Mouse (Mus musculus) hindbrain, embryonic 15.5 days (tissue): ENCODE measurements around the gene Zc3h18. TPM values are rescaled to one million over a fixed set of nuclear protein-coding genes. Genes with fewer than 3 reads are reported as not detected.

Experiments used
- ATAC-seq: fragments of 200-750 bp; cut with Nextera tagmentation; 2 replicates; pipeline ENCODE4 v1.8.0; 2017; ENCODE audit warnings: low read depth, moderate number of reproducible peaks, moderate TSS enrichment; ENCODE audit not compliant: low FRiP score
- H3K27ac ChIP-seq: fragments of 300-500 bp; sonication (generic); replicated peaks from 2 replicates; pipeline ENCODE4 v1.5.1; 2015; ENCODE audit warnings: mild to moderate bottlenecking, inconsistent platforms
- H3K27me3 ChIP-seq: fragments of 300-500 bp; sonication (generic); 2 replicates; pipeline ENCODE4 v1.6.1; 2015; ENCODE audit warnings: control low read depth, inconsistent platforms
- H3K36me3 ChIP-seq: fragments of 300-500 bp; sonication (generic); 2 replicates; pipeline ENCODE4 v1.6.1; 2015; ENCODE audit warnings: control low read depth, inconsistent platforms
- H3K4me1 ChIP-seq: fragments of 300-500 bp; sonication (generic); replicated peaks from 2 replicates; pipeline ENCODE4 v1.6.1; 2015; ENCODE audit warnings: control low read depth, inconsistent platforms
- H3K4me2 ChIP-seq: fragments of 300-500 bp; sonication (generic); 2 replicates; pipeline ENCODE4 v1.6.1; 2015; ENCODE audit warnings: moderate library complexity, mild to moderate bottlenecking, inconsistent platforms
- H3K4me3 ChIP-seq: fragments of 300-500 bp; sonication (generic); 2 replicates; pipeline ENCODE4 v1.5.1; 2015; ENCODE audit warnings: mild to moderate bottlenecking, inconsistent platforms
- H3K9ac ChIP-seq: fragments of 300-500 bp; sonication (generic); 2 replicates; pipeline ENCODE4 v1.6.1; 2015; ENCODE audit warnings: inconsistent platforms
- H3K9me3 ChIP-seq: fragments of 300-500 bp; sonication (generic); 2 replicates; pipeline ENCODE4 v1.6.1; 2016; ENCODE audit warnings: control low read depth, inconsistent platforms
- WGBS: fragments of 180-500 bp; shearing (Covaris S2); methylation state at CpG from one replicate; pipeline ENCODE4 v1.1.7; 2015; 5-methylcytosine and 5-hydroxymethylcytosine counted together
- polyA plus RNA-seq: library from polyadenylated mRNA; unstranded; fragments of >200 nt; fragmentation: Nextera tagmentation; extraction: Ambion mirVana; gene quantifications from 2 replicates; pipeline ENCODE4 v1.2.1, GENCODE M21; 2015

The Zc3h18 gene
- polyA plus RNA-seq, 1 experiment from 2014 or later = 38.1 TPM

- H3K4me3 ChIP-seq = no peak overlapping the region
- no peak overlapping the region for H3K9ac ChIP-seq
- no peak for ATAC-seq
- H3K4me2 ChIP-seq = no peak overlapping the region
- H3K36me3 ChIP-seq = no peaks in the 10 kb centered on the region
- WGBS = 83% methylated on average over 6 of the region's 6 CpGs
- peaks cover 9% of the 10 kb centered on the region for H3K4me1 ChIP-seq
- H3K27ac ChIP-seq = no peak overlapping the region
- no peaks in the 10 kb centered on the region for H3K9me3 ChIP-seq
- H3K27me3 ChIP-seq = no peaks in the 10 kb centered on the region
Measured at GRCm38 (mm10) chr8:122371706-122372105, 4.7 kb upstream of the Zc3h18 start.

GRCm38 (mm10) chr8:122375320-122375719, 1.1 kb upstream of the Zc3h18 start:
- H3K36me3 ChIP-seq = peaks cover 9% of the 10 kb centered on the region; the same call in 1 of the 2 replicates
- H3K4me1 ChIP-seq = peaks cover 31% of the 10 kb centered on the region
- H3K9me3 ChIP-seq = no peaks in the 10 kb centered on the region
- peak overlapping the region; percentile 68 for H3K4me2 ChIP-seq
- H3K9ac ChIP-seq = no peak overlapping the region
- WGBS = 94% methylated on average over 7 of the region's 7 CpGs
- H3K27ac ChIP-seq = no peak overlapping the region
- ATAC-seq = no peak
- no peaks in the 10 kb centered on the region for H3K27me3 ChIP-seq
- H3K4me3 ChIP-seq = 0 out of 2 replicates have a peak overlapping the region, but pooled peaks have one; percentile 98

GRCm38 (mm10) chr8:122375751-122376364, 551 bp upstream of the Zc3h18 start:
- 20% methylated on average over 13 of the region's 13 CpGs for WGBS
- peaks cover 32% of the 10 kb centered on the region for H3K4me1 ChIP-seq
- peak; percentile 25 for ATAC-seq

GRCm38 (mm10) chr8:122383039-122383438, 6.6 kb downstream of the Zc3h18 start:
- Histone ChIP-seq H3K27ac (no peak overlapping the region), H3K36me3 (peaks cover 54% of the 10 kb centered on the region), H3K4me3 (no peak overlapping the region), H3K4me2 (no peak overlapping the region), H3K4me1 (peaks cover 16% of the 10 kb centered on the region), H3K27me3 (no peaks in the 10 kb centered on the region), H3K9me3 (no peaks in the 10 kb centered on the region), H3K9ac (no peak overlapping the region)
- ATAC-seq = no peak
- whole genome bisulfite sequencing = 94% methylated on average over 4 of the region's 4 CpGs

More at GRCm38 (mm10) chr8:122375751-122376364, 551 bp upstream of the Zc3h18 start:
- Histone ChIP-seq H3K4me2 (peak overlapping the region; percentile 68), H3K9ac (peak overlapping the region; percentile 42; the same call in 1 of the 2 replicates), H3K36me3 (peaks cover 9% of the 10 kb centered on the region; the same call in 1 of the 2 replicates), H3K4me3 (peak overlapping the region; percentile 98), H3K27ac (peak overlapping the region; percentile 96), H3K27me3 (no peaks in the 10 kb centered on the region), H3K9me3 (no peaks in the 10 kb centered on the region)

GRCm38 (mm10) chr8:122389357-122389756, 12.9 kb downstream of the Zc3h18 start:
- peaks cover 78% of the 10 kb centered on the region for H3K36me3 ChIP-seq
- H3K4me1 ChIP-seq = no peaks in the 10 kb centered on the region
- no peak overlapping the region for H3K4me3 ChIP-seq
- H3K9me3 ChIP-seq = no peaks in the 10 kb centered on the region
- H3K9ac ChIP-seq = no peak overlapping the region
- no peaks in the 10 kb centered on the region for H3K27me3 ChIP-seq
- no peak for ATAC-seq
- no peak overlapping the region for H3K4me2 ChIP-seq
- no peak overlapping the region for H3K27ac ChIP-seq
- WGBS = 88% methylated on average over 3 of the region's 3 CpGs

- 92% methylated on average over 3 of the region's 3 CpGs for WGBS
- Histone ChIP-seq H3K4me3 (no peak overlapping the region), H3K4me1 (no peaks in the 10 kb centered on the region), H3K27me3 (no peaks in the 10 kb centered on the region), H3K9me3 (no peaks in the 10 kb centered on the region), H3K9ac (no peak overlapping the region), H3K27ac (no peak overlapping the region), H3K36me3 (peaks cover 72% of the 10 kb centered on the region), H3K4me2 (no peak overlapping the region)
- ATAC-seq = no peak
Measured at GRCm38 (mm10) chr8:122390758-122391157, 14.3 kb downstream of the Zc3h18 start.

- peaks cover 55% of the 10 kb centered on the region for H3K36me3 ChIP-seq
- H3K9me3 ChIP-seq = no peaks in the 10 kb centered on the region
- no peaks in the 10 kb centered on the region for H3K27me3 ChIP-seq
- H3K27ac ChIP-seq = no peak overlapping the region
- ATAC-seq = no peak
- H3K4me3 ChIP-seq = no peak overlapping the region
- H3K4me1 ChIP-seq = no peaks in the 10 kb centered on the region
- no peak overlapping the region for H3K9ac ChIP-seq
- no peak overlapping the region for H3K4me2 ChIP-seq
Measured at GRCm38 (mm10) chr8:122393717-122394116, 17.3 kb downstream of the Zc3h18 start.

- H3K27ac ChIP-seq = no peak overlapping the region
- no peaks in the 10 kb centered on the region for H3K9me3 ChIP-seq
- no peaks in the 10 kb centered on the region for H3K27me3 ChIP-seq
- no peak overlapping the region for H3K4me2 ChIP-seq
- H3K9ac ChIP-seq = no peak overlapping the region
- ATAC-seq = no peak
- H3K4me1 ChIP-seq = no peaks in the 10 kb centered on the region
- peaks cover 57% of the 10 kb centered on the region for H3K36me3 ChIP-seq
- 82% methylated on average over 6 of the region's 6 CpGs for WGBS
- H3K4me3 ChIP-seq = no peak overlapping the region
Measured at GRCm38 (mm10) chr8:122395291-122395690, 18.9 kb downstream of the Zc3h18 start.

GRCm38 (mm10) chr8:122398186-122398585, 21.8 kb downstream of the Zc3h18 start:
- Histone ChIP-seq H3K27ac (no peak overlapping the region), H3K27me3 (no peaks in the 10 kb centered on the region), H3K9me3 (no peaks in the 10 kb centered on the region), H3K4me2 (no peak overlapping the region), H3K36me3 (peaks cover 64% of the 10 kb centered on the region), H3K4me1 (no peaks in the 10 kb centered on the region), H3K4me3 (no peak overlapping the region), H3K9ac (no peak overlapping the region)
- WGBS = 90% methylated on average over 9 of the region's 9 CpGs
- ATAC-seq = no peak

GRCm38 (mm10) chr8:122405146-122405805, 28.9 kb downstream of the Zc3h18 start:
- ATAC-seq = no peak
- no peaks in the 10 kb centered on the region for H3K9me3 ChIP-seq
- H3K27me3 ChIP-seq = no peaks in the 10 kb centered on the region
- H3K4me3 ChIP-seq = no peak overlapping the region
- H3K27ac ChIP-seq = no peak overlapping the region
- H3K36me3 ChIP-seq = peaks cover 93% of the 10 kb centered on the region
- no peaks in the 10 kb centered on the region for H3K4me1 ChIP-seq
- H3K4me2 ChIP-seq = no peak overlapping the region
- H3K9ac ChIP-seq = no peak overlapping the region
- 92% methylated on average over 9 of the region's 9 CpGs for WGBS

- no peak overlapping the region for H3K4me2 ChIP-seq
- WGBS = 94% methylated on average over 7 of the region's 7 CpGs
- no peaks in the 10 kb centered on the region for H3K4me1 ChIP-seq
- no peak overlapping the region for H3K4me3 ChIP-seq
- peaks cover 93% of the 10 kb centered on the region for H3K36me3 ChIP-seq
- H3K27ac ChIP-seq = no peak overlapping the region
- H3K9me3 ChIP-seq = no peaks in the 10 kb centered on the region
- H3K27me3 ChIP-seq = no peaks in the 10 kb centered on the region
- ATAC-seq = no peak
- no peak overlapping the region for H3K9ac ChIP-seq
Measured at GRCm38 (mm10) chr8:122407678-122408077, 31.3 kb downstream of the Zc3h18 start.

GRCm38 (mm10) chr8:122414311-122414710, 37.9 kb downstream of the Zc3h18 start:
- Histone ChIP-seq H3K4me2 (no peak overlapping the region), H3K9ac (no peak overlapping the region), H3K4me1 (no peaks in the 10 kb centered on the region), H3K27me3 (no peaks in the 10 kb centered on the region), H3K9me3 (no peaks in the 10 kb centered on the region), H3K36me3 (peaks cover 86% of the 10 kb centered on the region), H3K4me3 (no peak overlapping the region), H3K27ac (no peak overlapping the region)
- no peak for ATAC-seq
- 84% methylated on average over 9 of the region's 9 CpGs for WGBS
